Mouse (Mus musculus) inflammation-experienced regulatory T-cells, adult 6 months (primary cell): ENCODE measurements around the gene Man1b1. TPM values are rescaled to one million over a fixed set of nuclear protein-coding genes. Genes with fewer than 3 reads are reported as not detected.

Source experiments
- ATAC-seq: one replicate; pipeline ENCODE4 v1.8.0; 2017
- polyA plus RNA-seq, 3 experiments: library from polyadenylated mRNA; unstranded; fragments of 100-300 nt; shearing (Covaris generic); gene quantifications; one replicate each; pipeline ENCODE4 v1.2.1; 2017

Gene Man1b1
- polyA plus RNA-seq, 3 experiments from 2014 or later = 21.2 to 24.3 (median 23.1) TPM

DNA sequence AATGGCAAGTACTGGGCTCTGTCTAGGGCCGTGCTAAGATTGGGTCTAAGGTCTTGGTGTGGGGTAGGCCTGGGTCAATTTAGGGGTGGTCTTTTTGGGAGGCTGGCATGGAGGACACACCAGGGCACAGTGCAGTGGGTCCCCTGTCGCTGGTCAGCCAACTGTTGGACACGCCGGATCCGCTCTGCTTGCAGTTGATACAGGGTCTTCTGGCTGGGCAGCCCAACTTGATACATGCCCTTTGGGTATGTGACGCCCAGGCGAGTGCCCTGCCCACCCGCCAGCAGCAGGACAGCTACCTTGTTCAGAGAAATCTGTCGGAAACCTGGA lies 32.6 kb downstream of the Man1b1 start:
- no peak for ATAC-seq

GRCm38 (mm10) chr2:25365091-25365761 lies 33.1 kb downstream of the Man1b1 start, which contains the start of gene Uap1l1:
Gene Uap1l1, minus strand, starts transcription at chr2:25365682.
- peak; percentile 84 for ATAC-seq

DNA sequence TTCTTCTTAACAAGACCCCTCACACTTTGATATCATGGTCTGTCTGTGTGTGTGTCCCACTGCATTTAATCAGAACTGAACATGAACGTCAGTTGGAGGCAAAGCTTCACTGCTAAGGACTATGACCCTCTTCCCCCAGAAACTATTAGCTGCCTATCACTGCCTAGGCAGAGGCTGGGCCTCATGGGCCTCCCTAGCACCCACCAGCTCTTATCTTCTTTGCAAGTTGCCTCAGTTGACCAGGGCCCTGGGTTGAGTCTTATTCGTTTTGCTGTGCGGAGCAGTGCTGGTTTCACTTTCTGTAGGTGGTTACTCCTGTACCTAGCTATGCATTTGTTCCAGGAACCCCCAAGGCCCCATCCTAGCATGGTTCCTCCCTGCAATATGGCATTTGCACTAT lies 37.9 kb downstream of the Man1b1 start:
- ATAC-seq = no peak

DNA sequence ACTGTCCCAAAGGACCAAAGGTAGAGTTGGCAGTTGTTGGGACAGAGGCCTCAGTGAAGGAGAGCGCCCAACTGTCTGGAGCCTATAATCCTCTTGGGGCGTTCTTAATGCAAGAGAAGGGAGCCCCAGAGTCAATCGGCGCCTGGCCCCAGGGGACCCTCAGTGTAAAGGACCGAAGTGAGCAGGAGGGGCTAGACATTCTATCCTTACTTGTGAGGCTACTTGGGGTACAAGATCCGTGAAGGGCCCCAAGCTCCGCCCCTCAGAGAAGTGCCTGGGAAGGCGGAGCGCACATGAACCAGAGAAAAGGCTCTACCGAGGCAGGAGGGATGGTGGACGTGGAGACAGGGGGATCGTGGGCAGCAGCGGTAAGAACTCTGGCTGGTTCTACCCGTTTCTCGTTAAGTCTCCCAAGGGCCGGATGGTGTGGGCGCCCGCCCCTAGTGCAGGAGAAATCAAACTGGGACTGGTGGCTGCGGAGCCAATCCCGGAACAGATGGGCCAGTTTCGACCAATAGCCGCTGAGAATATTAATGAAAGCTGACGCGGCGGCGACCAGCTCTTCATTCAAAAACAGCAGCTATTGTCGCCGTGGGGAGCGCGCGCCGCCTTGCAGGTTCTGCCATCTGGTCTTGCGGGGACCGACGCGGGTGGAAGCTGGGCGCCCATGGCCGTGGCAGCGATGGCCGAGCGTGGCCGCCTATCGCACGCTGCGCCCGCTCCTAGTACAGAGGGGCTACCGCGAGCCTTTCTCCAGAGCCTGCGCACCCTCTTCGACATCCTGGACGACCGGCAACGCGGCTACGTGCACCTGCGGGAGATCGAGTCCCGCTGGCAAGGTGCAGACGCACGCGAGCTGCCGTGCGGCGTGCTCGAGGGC lies 39.9 kb downstream of the Man1b1 start, which contains the start of gene Sapcd2:
Gene Sapcd2 (plus strand): TSS at position 558 of the 880 bp plus-strand sequence.
- peak; percentile 99 for ATAC-seq

GRCm38 (mm10) chr2:25372644-25373391 lies 40.7 kb downstream of the Man1b1 start:
- no peak for ATAC-seq

DNA sequence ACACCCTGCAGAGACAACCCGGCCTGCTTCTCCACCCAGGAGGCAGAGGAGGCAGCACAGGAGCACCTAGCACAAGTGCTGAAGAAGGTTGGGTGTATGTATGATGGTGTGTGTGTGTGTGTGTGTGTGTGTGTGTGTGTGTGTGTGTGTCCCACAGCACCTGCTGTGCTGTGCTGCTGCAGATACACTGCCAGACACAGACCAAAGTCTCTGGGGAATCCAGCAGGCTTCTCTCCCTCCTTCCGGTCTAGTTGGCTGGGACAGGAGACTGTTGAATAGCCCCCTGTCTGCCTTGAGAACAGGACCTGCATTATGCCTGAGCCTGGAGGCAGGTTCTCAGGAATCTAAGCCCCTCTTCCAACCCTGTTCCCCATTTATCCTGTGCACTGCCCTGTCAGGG lies 41.3 kb downstream of the Man1b1 start:
- ATAC-seq = no peak

DNA sequence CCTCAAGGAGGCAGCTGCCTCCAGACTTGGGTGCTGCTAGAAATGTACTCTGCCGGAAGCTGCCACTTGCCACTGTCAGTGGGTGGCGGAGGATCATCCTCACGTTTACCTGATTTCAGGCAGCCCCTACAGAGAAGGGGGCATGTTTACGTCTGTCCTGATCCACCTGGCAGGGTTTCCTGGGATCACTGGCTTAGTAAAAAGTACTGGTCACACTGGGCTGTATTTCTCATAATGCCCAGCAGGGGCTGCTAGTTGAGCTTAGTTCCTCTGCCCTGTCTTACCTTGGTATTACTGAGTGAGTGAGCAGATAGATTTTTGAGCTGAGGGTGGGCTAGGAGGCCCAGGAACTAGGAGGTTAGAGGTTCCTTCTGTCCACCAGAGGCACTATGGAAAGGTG lies 44.5 kb downstream of the Man1b1 start:
- no peak for ATAC-seq

DNA sequence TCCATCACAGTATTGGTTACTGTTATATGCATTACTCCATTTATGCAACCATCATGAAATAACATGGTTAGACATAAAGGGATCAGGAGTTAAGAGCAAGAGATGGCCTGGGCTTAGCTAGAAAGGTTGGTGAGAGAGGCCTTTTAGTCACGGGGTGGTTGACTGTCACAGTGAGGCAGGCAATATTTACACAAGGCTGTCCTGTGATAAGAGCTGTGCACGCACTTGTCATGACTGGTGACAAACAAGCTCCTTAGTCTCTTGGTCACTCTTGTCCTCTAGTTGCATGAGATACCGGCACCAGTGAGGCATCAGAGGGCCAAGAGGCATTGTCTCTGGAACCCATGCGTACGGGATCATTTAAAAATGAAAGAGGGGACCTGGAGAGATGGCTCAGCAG lies 52.4 kb downstream of the Man1b1 start:
- no peak for ATAC-seq

- ATAC-seq = no peak
These were observed 59.1 kb downstream of the Man1b1 start for GRCm38 (mm10) chr2:25391266-25391665.

DNA sequence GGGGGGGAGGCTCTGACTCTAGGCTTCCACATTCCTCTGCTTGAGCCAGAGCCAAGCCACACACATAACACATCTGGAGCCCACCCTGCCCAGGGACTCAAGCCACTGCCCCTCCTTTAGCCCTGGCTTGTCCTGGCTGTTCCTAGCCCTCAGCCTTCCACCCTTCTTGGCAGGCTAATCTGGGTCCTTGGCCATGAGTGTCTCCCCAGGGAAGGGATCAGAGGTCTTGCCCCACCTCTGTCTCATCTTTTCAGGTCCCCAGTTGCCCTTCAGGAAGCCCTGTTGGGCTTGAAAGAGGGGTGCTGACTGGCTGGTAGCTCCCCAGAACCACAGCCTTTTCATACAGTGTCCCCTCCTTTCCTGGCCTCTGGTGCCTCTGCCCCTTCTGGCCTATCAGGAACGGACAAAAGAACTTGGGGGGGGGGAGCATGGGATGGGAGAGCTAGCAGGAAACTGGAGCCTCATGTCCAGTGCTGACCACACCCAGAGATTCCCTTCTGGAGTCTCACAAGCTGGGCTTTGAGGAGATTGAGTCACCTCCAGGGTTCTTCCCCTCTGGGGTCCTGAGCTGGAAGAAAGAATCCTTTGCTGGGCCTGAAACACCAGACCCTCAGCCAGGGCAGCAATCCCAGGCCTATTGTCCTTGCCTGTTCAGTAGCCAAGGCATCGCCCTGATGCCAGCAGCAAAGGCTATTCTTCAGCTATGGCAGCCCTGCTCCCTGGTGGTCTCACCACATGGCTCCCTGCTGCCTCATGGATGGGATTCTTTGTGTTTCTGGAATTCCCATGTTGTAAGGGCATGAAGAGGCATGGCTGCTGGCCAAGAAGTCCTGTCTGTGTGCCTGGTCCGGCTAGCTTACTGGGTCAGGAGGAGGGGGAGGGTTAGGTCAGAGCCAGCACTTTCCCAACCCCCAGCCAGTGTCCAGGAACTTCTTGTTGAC lies 62.4 kb downstream of the Man1b1 start:
- ATAC-seq = no peak

- ATAC-seq = no peak
These were observed 63.8 kb downstream of the Man1b1 start, which contains the start of gene Entpd2 for GRCm38 (mm10) chr2:25395721-25396596. Gene Entpd2, plus strand, starts transcription at chr2:25395874.

- no peak for ATAC-seq
These were observed 64.5 kb downstream of the Man1b1 start for GRCm38 (mm10) chr2:25396597-25396983.

GRCm38 (mm10) chr2:25397010-25397409 lies 64.9 kb downstream of the Man1b1 start:
- no peak for ATAC-seq

- no peak for ATAC-seq
These were observed 65.9 kb downstream of the Man1b1 start for GRCm38 (mm10) chr2:25398065-25398464.

GRCm38 (mm10) chr2:25399051-25399450 lies 66.9 kb downstream of the Man1b1 start, which contains the start of gene Npdc1:
Gene Npdc1, plus strand, starts transcription at chr2:25399351.
- ATAC-seq = no peak

DNA sequence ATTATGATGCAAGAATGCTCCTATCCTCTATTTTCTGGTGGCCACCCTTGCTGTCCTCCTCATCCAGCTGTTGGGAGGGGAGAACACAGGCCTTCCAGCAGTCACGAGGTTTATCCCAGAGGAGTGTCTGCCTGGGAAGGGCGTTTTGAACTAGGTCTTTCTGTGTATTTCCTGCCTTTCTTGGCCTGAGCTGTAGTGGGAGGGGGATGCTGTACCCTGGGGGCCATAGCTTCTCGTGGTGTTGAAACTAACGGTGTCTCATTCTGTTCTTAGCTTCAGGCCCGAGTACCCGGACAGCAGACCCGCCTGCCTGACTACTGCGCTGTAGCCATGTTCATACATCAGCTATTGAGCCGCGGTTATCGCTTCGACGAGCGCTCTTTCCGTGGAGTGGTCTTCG lies 68.2 kb downstream of the Man1b1 start:
- ATAC-seq = no peak

- ATAC-seq = no peak
These were observed 68.6 kb downstream of the Man1b1 start for GRCm38 (mm10) chr2:25400764-25401163.
